In genomic region chr2:52133351-52133750, GRCm38 (mm10) we compare ENCODE assay signal across 11 mouse cellular contexts.
DNase-seq lines count a peak whose midpoint lies in the region; ATAC-seq and TF ChIP-seq lines count a peak whose summit lies in the region.
"Had no signal": no experiment of that assay in that cellular context is flagged by ENCODE, and none has a peak within 500 bp of the region (broad histone marks: within the 10 kb centered on the region; RNA-seq: fewer than 3 reads in every experiment).

No protein-coding gene starts in this region.

- no peaks in the 10 kb centered on the region for H3K27me3 ChIP-seq in lung, embryonic 14.5 days (ENCODE audit: insufficient read depth, low read length)
- no peaks in the 10 kb centered on the region for H3K27me3 ChIP-seq in hindbrain, embryonic 14.5 days (ENCODE audit: control insufficient read depth, insufficient read depth, low read length)
- H3K27me3 ChIP-seq in forebrain, embryonic 15.5 days: no peaks in the 10 kb centered on the region
- H3K27me3 ChIP-seq: embryonic facial prominence, embryonic 15.5 days had no signal

- no peak overlapping the region for H3K9ac ChIP-seq in lung, embryonic 14.5 days
- no peak overlapping the region for H3K9ac ChIP-seq in hindbrain, embryonic 14.5 days
- H3K9ac ChIP-seq in forebrain, embryonic 15.5 days (replicated peaks): no peak overlapping the region
- H3K9ac ChIP-seq: embryonic facial prominence, embryonic 15.5 days had no signal

- no peak for TF ChIP-seq CTCF in lung, embryonic 14.5 days (IDR thresholded peaks at IDR 0.05; ENCODE audit: low read depth)

- peaks cover 11% of the 10 kb centered on the region for H3K36me3 ChIP-seq in lung, embryonic 14.5 days (ENCODE audit: insufficient read depth)
- peaks cover 12% of the 10 kb centered on the region; the same call in 1 of the 2 replicates for H3K36me3 ChIP-seq in hindbrain, embryonic 14.5 days (replicated peaks; ENCODE audit: control insufficient read depth, insufficient read depth)
- peaks cover 4% of the 10 kb centered on the region; the same call in 1 of the 2 replicates for H3K36me3 ChIP-seq in forebrain, embryonic 15.5 days

- no peak for ATAC-seq in lung, embryonic 14.5 days (ENCODE audit: insufficient read depth)
- no peak for ATAC-seq in hindbrain, embryonic 14.5 days (ENCODE audit: low FRiP score)
- no peak for ATAC-seq in forebrain, embryonic 15.5 days (replicated peaks)
- ATAC-seq: intestine, embryonic 16.5 days had no signal

- H3K27ac ChIP-seq in lung, embryonic 14.5 days (ENCODE audit: low read depth): no peak overlapping the region
- H3K27ac ChIP-seq in hindbrain, embryonic 14.5 days: no peak overlapping the region
- no peak overlapping the region for H3K27ac ChIP-seq in forebrain, embryonic 15.5 days (replicated peaks)
- H3K27ac ChIP-seq: embryonic facial prominence, embryonic 15.5 days had no signal

- no peaks in the 10 kb centered on the region for H3K4me1 ChIP-seq in lung, embryonic 14.5 days (ENCODE audit: insufficient read depth)
- no peaks in the 10 kb centered on the region for H3K4me1 ChIP-seq in hindbrain, embryonic 14.5 days (replicated peaks; ENCODE audit: control insufficient read depth, insufficient read depth, low read length)
- H3K4me1 ChIP-seq in forebrain, embryonic 15.5 days: no peaks in the 10 kb centered on the region
- H3K4me1 ChIP-seq: embryonic facial prominence, embryonic 15.5 days had no signal

- intact Hi-C loops in heart, postnatal 10 days (cut with DNase I): no loop called here

- H3K9me3 ChIP-seq in lung, embryonic 14.5 days (ENCODE audit: low read depth, low read length): no peaks in the 10 kb centered on the region
- H3K9me3 ChIP-seq in hindbrain, embryonic 14.5 days (ENCODE audit: control insufficient read depth, low read length): no peaks in the 10 kb centered on the region
- no peaks in the 10 kb centered on the region for H3K9me3 ChIP-seq in forebrain, embryonic 15.5 days
- H3K9me3 ChIP-seq: embryonic facial prominence, embryonic 15.5 days had no signal

- H3K4me2 ChIP-seq in lung, embryonic 14.5 days: no peak overlapping the region
- no peak overlapping the region for H3K4me2 ChIP-seq in hindbrain, embryonic 14.5 days (replicated peaks)
- H3K4me2 ChIP-seq in forebrain, embryonic 15.5 days (replicated peaks): no peak overlapping the region
- H3K4me2 ChIP-seq: embryonic facial prominence, embryonic 15.5 days; liver, embryonic 11.5 days had no signal

- 89% methylated on average over 2 of the region's 2 CpGs for WGBS in lung, embryonic 14.5 days
- 95% methylated on average over 2 of the region's 2 CpGs for WGBS in hindbrain, embryonic 14.5 days
- WGBS in forebrain, embryonic 15.5 days: 86% methylated on average over 2 of the region's 2 CpGs

- peak; percentile 32 to 33 for DNase-seq in cerebellum, postnatal 14 days
- DNase-seq in cerebellum, adult 11 months: no peak
- peak; percentile 27 for DNase-seq in lung, embryonic 14.5 days
- DNase-seq in lung, postnatal 36 days: no peak
- peak; percentile 50 for DNase-seq in brain, adult 2 months (ENCODE audit: low read depth, low spot score)
- peak; percentile 48 to 53 for DNase-seq in heart, postnatal 10 days
- DNase-seq in hindbrain, embryonic 14.5 days (ENCODE audit: low spot score): no peak

- H3K4me3 ChIP-seq in lung, embryonic 14.5 days (ENCODE audit: low read depth, low read length): no peak overlapping the region
- no peak overlapping the region for H3K4me3 ChIP-seq in hindbrain, embryonic 14.5 days (replicated peaks; ENCODE audit: low read length)
- no peak overlapping the region for H3K4me3 ChIP-seq in forebrain, embryonic 15.5 days
- H3K4me3 ChIP-seq: embryonic facial prominence, embryonic 15.5 days had no signal

Comparison
In these comparisons a context has a peak if more than half of its experiments do, and no peak if none do; other contexts are left out.
1. DNase-seq: peak in cerebellum, postnatal 14 days (2 of 2), lung, embryonic 14.5 days (single experiment), brain, adult 2 months (single experiment) and heart, postnatal 10 days (2 of 2); none in cerebellum, adult 11 months (single experiment), lung, postnatal 36 days (single experiment) and hindbrain, embryonic 14.5 days (single experiment).